Mouse (Mus musculus): Measurements from ENCODE around the gene Dbf4. TPM values are rescaled to one million over a fixed set of nuclear protein-coding genes. Genes with fewer than 3 reads are reported as not detected.

Dbf4 gene
- polyA plus RNA-seq, 1 experiment from 2014 or later, result 32.0 TPM

- Histone ChIP-seq H3K27ac (no peak overlapping the region), H3K36me3 (no peaks in the 10 kb centered on the region), H3K9ac (no peak overlapping the region), H3K4me2 (no peak overlapping the region), H3K4me1 (peaks cover 9% of the 10 kb centered on the region; the same call in 1 of the 2 replicates), H3K27me3 (replicated peaks) (no peaks in the 10 kb centered on the region), H3K4me3 (replicated peaks) (no peak overlapping the region), H3K9me3 (no peaks in the 10 kb centered on the region)
- 35% methylated on average over 13 of the region's 13 CpGs for WGBS
- no peak for ATAC-seq (ENCODE audit: insufficient read depth, low FRiP score, low read depth)
These were observed 65.4 kb downstream of the Dbf4 start for GRCm38 (mm10) chr5:8356885-8357651.

GRCm38 (mm10) chr5:8356326-8356725 is 66.2 kb downstream of the Dbf4 start:
- Histone ChIP-seq H3K4me3 (replicated peaks) (no peak overlapping the region), H3K9me3 (no peaks in the 10 kb centered on the region), H3K27ac (no peak overlapping the region), H3K36me3 (no peaks in the 10 kb centered on the region), H3K27me3 (replicated peaks) (no peaks in the 10 kb centered on the region), H3K9ac (no peak overlapping the region), H3K4me2 (no peak overlapping the region), H3K4me1 (peaks cover 9% of the 10 kb centered on the region; the same call in 1 of the 2 replicates)
- 52% methylated on average over 2 of the region's 2 CpGs for WGBS
- ATAC-seq (ENCODE audit: insufficient read depth, low FRiP score, low read depth), result no peak

DNA sequence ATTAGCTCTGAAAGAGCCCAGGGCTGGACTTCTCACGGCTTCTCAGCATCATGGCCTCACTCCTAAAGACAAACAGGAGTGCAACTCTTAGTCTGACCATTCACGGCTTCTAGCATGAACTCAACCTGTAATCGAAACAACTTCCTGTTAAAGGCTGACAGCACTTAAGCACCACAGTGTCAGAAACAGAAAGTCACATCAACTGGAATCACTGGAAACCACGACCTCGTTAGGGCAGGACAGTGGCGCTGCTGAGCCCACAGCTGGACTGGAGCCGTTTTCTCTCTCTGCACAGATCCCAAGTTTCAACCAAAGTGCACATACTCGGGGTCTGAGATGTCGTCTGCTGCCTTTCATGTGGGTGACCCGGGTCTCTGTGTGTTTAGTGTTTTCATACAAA is 73.0 kb downstream of the Dbf4 start:
- H3K36me3 ChIP-seq, result no peaks in the 10 kb centered on the region
- H3K4me1 ChIP-seq, result no peaks in the 10 kb centered on the region
- H3K9me3 ChIP-seq, result no peaks in the 10 kb centered on the region
- no peaks in the 10 kb centered on the region for H3K27me3 ChIP-seq (replicated peaks)
- ATAC-seq (ENCODE audit: insufficient read depth, low FRiP score, low read depth), result no peak
- H3K4me3 ChIP-seq (replicated peaks), result no peak overlapping the region
- H3K27ac ChIP-seq, result no peak overlapping the region
- no peak overlapping the region for H3K9ac ChIP-seq
- 64% methylated on average over 10 of the region's 10 CpGs for WGBS
- H3K4me2 ChIP-seq, result no peak overlapping the region

Other genes with a start within 250 kb of the Dbf4 start
- 7.1 and 8.0 TPM in 2 replicates for gene Adam22, start 54.6 kb downstream of the Dbf4 start, polyA plus RNA-seq (2015; fragmentation: Nextera tagmentation; extraction: Ambion mirVana)
- 9.4 and 10.6 TPM in 2 replicates for gene Slc25a40, start 134 bp upstream of the Dbf4 start, polyA plus RNA-seq (2015; fragmentation: Nextera tagmentation; extraction: Ambion mirVana)
- 3.1 and 3.7 TPM in 2 replicates for gene Rundc3b, start 200.2 kb upstream of the Dbf4 start, polyA plus RNA-seq (2015; fragmentation: Nextera tagmentation; extraction: Ambion mirVana)
- gene Abcb1a, start 237.4 kb upstream of the Dbf4 start, polyA plus RNA-seq (2015; fragmentation: Nextera tagmentation; extraction: Ambion mirVana), result 1.9 and 2.0 TPM in 2 replicates